Mouse (Mus musculus) embryonic fibroblast, embryonic 13.5 days (primary cell): ENCODE measurements at regions not wholly inside any gene's neighbourhood (a gene's known extent, or its start where the extent isn't known, plus 50 kb on each side); places are given as distances from the start of the nearest gene placed in this dataset.

ENCODE experiments used
- CTCF ChIP-seq: IDR thresholded peaks from 2 replicates; pipeline ENCODE4 v1.5.1; 2011; ENCODE audit warnings: mild to moderate bottlenecking, control low read depth, low read length, moderate library complexity, borderline replicate concordance; ENCODE audit not compliant: insufficient read depth
- POLR2A ChIP-seq: IDR thresholded peaks from 2 replicates; pipeline ENCODE4 v1.6.1; 2011; ENCODE audit warnings: low read depth, mild to moderate bottlenecking, control low read depth, low read length, moderate library complexity

GRCm38 (mm10) chr2:21975547-21975946, 251.8 kb upstream of the Myo3a start:
- no peak for TF ChIP-seq CTCF
- no peak for TF ChIP-seq POLR2A
